Mouse (Mus musculus): ENCODE results near the gene Cacng2.

DNA sequence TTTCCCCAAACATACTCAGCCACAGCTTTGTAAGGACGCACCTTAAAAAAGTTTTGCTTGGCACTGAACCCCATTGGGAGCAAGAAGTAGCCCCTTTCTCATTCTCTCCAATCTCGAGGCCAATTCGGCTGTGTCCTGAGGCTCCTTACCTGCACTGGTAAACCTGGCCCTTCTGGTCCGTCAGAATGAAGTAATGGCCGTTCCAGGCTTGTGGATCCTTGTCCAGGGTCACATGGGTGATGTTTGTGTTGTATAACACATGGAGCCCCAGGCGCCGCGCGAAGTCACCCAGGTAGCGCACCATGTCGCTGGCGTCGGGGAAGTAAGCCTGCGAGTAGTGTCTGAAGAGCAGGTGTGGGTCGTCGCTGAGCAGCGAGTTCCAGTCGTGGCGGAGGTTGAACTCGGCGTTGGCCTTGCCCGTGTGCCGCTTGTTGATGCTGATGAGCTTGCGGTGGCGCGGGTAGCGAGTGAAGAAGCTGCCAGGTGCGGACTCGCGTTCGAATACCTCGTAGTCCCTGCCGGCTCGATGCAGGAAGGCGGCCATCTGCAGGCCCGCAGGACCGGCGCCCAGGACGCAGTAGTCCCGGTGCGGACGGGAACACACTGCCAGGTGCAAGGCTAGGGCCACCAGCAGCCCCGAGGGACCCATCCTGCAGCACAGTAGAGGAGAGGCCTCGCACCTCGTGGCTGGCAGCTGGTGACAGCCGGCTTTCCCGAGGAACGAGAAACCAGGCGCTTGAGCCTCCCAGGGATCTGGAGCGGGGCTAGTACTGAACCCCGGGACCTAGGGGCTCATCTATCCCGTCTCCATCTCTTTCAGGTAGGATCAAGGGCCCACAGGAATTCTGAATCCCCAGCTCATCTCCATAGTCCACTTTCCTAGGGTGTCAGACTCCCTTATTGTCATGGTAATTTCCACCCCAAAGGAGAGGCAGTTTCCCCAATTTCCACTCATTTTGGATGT lies 164.1 kb downstream of the Cacng2 start:
- no peak for TF ChIP-seq CTCF (IDR thresholded peaks at IDR 0.05)
- TF ChIP-seq EP300 (IDR thresholded peaks at IDR 0.05) = no peak
